Mouse (Mus musculus) CH12.LX (cell line): ENCODE measurements around the gene Syne1. TPM values are rescaled to one million over a fixed set of nuclear protein-coding genes. Genes with fewer than 3 reads are reported as not detected.

Experiments
- DNase-seq: peaks from one replicate; pipeline ENCODE4 v3.0.0-alpha.2; 2013; ENCODE audit errors: extremely low read depth
- H3K27ac ChIP-seq: 2 replicates; pipeline ENCODE4 v1.5.1; 2012; ENCODE audit warnings: low read depth, mild to moderate bottlenecking, control low read depth, moderate library complexity; ENCODE audit not compliant: insufficient read depth
- H3K27me3 ChIP-seq: replicated peaks from 2 replicates; pipeline ENCODE3; 2012; ENCODE audit warnings: inconsistent platforms
- H3K36me3 ChIP-seq, 2 experiments: replicated peaks in 1 of 2; 2 replicates each; pipeline versions ENCODE3 to v1.6.1; 2012; ENCODE audit warnings: inconsistent platforms in 1 of 2, low read length in 1 of 2, mild to moderate bottlenecking in 1 of 2, mixed read lengths in 1 of 2, moderate library complexity in 1 of 2; ENCODE audit not compliant: control insufficient read depth in 1 of 2, insufficient read depth in 1 of 2
- H3K4me1 ChIP-seq, 2 experiments: 2 replicates each; pipeline ENCODE4 v1.6.1; 2012; ENCODE audit warnings: inconsistent platforms in 1 of 2, moderate library complexity in 1 of 2; ENCODE audit not compliant: insufficient read depth in 2 of 2, control insufficient read depth in 1 of 2
- H3K4me2 ChIP-seq: 2 replicates; pipeline ENCODE4 v1.6.1; 2012; ENCODE audit warnings: low read depth, mild to moderate bottlenecking, control low read depth; ENCODE audit not compliant: poor library complexity, insufficient read depth, severe bottlenecking
- H3K4me3 ChIP-seq, 3 experiments: fragments of 150-350 bp in 1 of 3; sonication (generic) in 1 of 3; replicated peaks in 1 of 3; 2 replicates each; pipeline versions ENCODE3 to v1.5.1; 2011 to 2012; ENCODE audit warnings: low read depth in 2 of 3, low read length in 2 of 3, mild to moderate bottlenecking in 2 of 3, moderate library complexity in 2 of 3, control low read depth in 1 of 3, improper control_type of control experiment in 1 of 3, inconsistent platforms in 1 of 3, mixed read lengths in 1 of 3; ENCODE audit not compliant: poor library complexity in 1 of 3
- H3K79me2 ChIP-seq: replicated peaks from 2 replicates; pipeline ENCODE4 v1.6.1; 2012; ENCODE audit warnings: mild to moderate bottlenecking, moderate library complexity; ENCODE audit not compliant: control insufficient read depth, poor library complexity, insufficient read depth, severe bottlenecking; ENCODE audit errors: extremely low read depth
- H3K9ac ChIP-seq: 2 replicates; pipeline ENCODE4 v1.6.1; 2012; ENCODE audit warnings: low read depth, mild to moderate bottlenecking, control low read depth, moderate library complexity; ENCODE audit not compliant: insufficient read depth
- H3K9me3 ChIP-seq: replicated peaks from 2 replicates; pipeline ENCODE3; 2012; ENCODE audit warnings: low read length, inconsistent platforms, mixed read lengths
- BHLHE40 ChIP-seq: IDR thresholded peaks from 2 replicates; pipeline ENCODE4 v1.6.1; 2011; ENCODE audit warnings: mild to moderate bottlenecking, low read depth, low read length, improper control_type of control experiment
- CHD2 ChIP-seq: IDR thresholded peaks from 2 replicates; pipeline ENCODE4 v1.6.1; 2011; ENCODE audit warnings: low read length, improper control_type of control experiment
- E2F4 ChIP-seq: IDR thresholded peaks from 2 replicates; pipeline ENCODE4 v1.6.1; 2011; ENCODE audit warnings: low read depth, low read length, improper control_type of control experiment; ENCODE audit not compliant: insufficient replicate concordance
- ELF1 ChIP-seq: IDR thresholded peaks from 2 replicates; pipeline ENCODE4 v1.6.1; 2014; ENCODE audit warnings: low read depth, mild to moderate bottlenecking, inconsistent platforms, low read length, improper control_type of control experiment
- GABPA ChIP-seq: IDR thresholded peaks from 2 replicates; pipeline ENCODE4 v1.6.1; 2012; ENCODE audit warnings: low read depth, low read length, improper control_type of control experiment, inconsistent platforms; ENCODE audit not compliant: insufficient replicate concordance
- JUN ChIP-seq: IDR thresholded peaks from 2 replicates; pipeline ENCODE4 v1.6.1; 2011; ENCODE audit warnings: low read depth, mild to moderate bottlenecking, low read length, improper control_type of control experiment, moderate library complexity; ENCODE audit not compliant: insufficient read depth
- KAT2A ChIP-seq: IDR thresholded peaks from 2 replicates; pipeline ENCODE4 v1.6.1; 2012; ENCODE audit warnings: low read length, improper control_type of control experiment, inconsistent platforms; ENCODE audit not compliant: insufficient replicate concordance
- MAFK ChIP-seq: IDR thresholded peaks from 2 replicates; pipeline ENCODE4 v1.6.1; 2011; ENCODE audit warnings: low read length, improper control_type of control experiment; ENCODE audit not compliant: insufficient replicate concordance
- MAX ChIP-seq: IDR thresholded peaks from 2 replicates; pipeline ENCODE4 v1.6.1; 2011; ENCODE audit warnings: low read length, improper control_type of control experiment
- MAZ ChIP-seq: IDR thresholded peaks from 2 replicates; pipeline ENCODE4 v1.6.1; 2012; ENCODE audit warnings: low read depth, mild to moderate bottlenecking, inconsistent platforms, low read length, improper control_type of control experiment, moderate library complexity
- MEF2A ChIP-seq: IDR thresholded peaks from 2 replicates; pipeline ENCODE4 v1.6.1; 2014; ENCODE audit warnings: low read depth, mild to moderate bottlenecking, inconsistent platforms, low read length, improper control_type of control experiment, borderline replicate concordance
- MXI1 ChIP-seq: IDR thresholded peaks from 2 replicates; pipeline ENCODE4 v1.6.1; 2011; ENCODE audit warnings: mild to moderate bottlenecking, low read depth, low read length, improper control_type of control experiment
- MYC ChIP-seq: IDR thresholded peaks from 2 replicates; pipeline ENCODE4 v1.6.1; 2011; ENCODE audit warnings: low read depth, mild to moderate bottlenecking, improper control_type of control experiment, low read length
- NELFE ChIP-seq: IDR thresholded peaks from 2 replicates; pipeline ENCODE4 v1.6.1; 2011; ENCODE audit warnings: low read depth, low read length, improper control_type of control experiment
- NRF1 ChIP-seq: IDR thresholded peaks from 2 replicates; pipeline ENCODE4 v1.6.1; 2014; ENCODE audit warnings: low read depth, mild to moderate bottlenecking, inconsistent platforms, low read length, improper control_type of control experiment, moderate library complexity
- POLR2AphosphoS2 ChIP-seq: IDR thresholded peaks from 2 replicates; pipeline ENCODE4 v1.6.1; 2011; ENCODE audit warnings: low read depth, low read length, improper control_type of control experiment
- TBP ChIP-seq: conservative IDR thresholded peaks from 2 replicates; pipeline ENCODE4 v1.6.1; 2011; ENCODE audit warnings: low read depth, low read length, improper control_type of control experiment
- UBTF ChIP-seq: IDR thresholded peaks from 2 replicates; pipeline ENCODE4 v1.6.1; 2012; ENCODE audit warnings: low read depth, mild to moderate bottlenecking, inconsistent platforms, low read length, improper control_type of control experiment, moderate library complexity
- ZC3H11A ChIP-seq: IDR thresholded peaks from 2 replicates; pipeline ENCODE4 v1.6.1; 2012; ENCODE audit warnings: low read depth, mild to moderate bottlenecking, inconsistent platforms, low read length, improper control_type of control experiment
- ZKSCAN1 ChIP-seq: IDR thresholded peaks from 2 replicates; pipeline ENCODE4 v1.6.1; 2012; ENCODE audit warnings: low read depth, inconsistent platforms, low read length, improper control_type of control experiment, borderline replicate concordance
- ZMIZ1 ChIP-seq: IDR thresholded peaks from 2 replicates; pipeline ENCODE4 v1.6.1; 2012; ENCODE audit warnings: low read depth, mild to moderate bottlenecking, inconsistent platforms, low read length, improper control_type of control experiment
- dilution Hi-C: fragments of 300-500 bp; cut with MboI; formaldehyde crosslinking; loops from 2 replicates; pipeline ENCODE4 v1.14.3; 2020; ENCODE audit warnings: low sequenced_read_pairs; ENCODE audit not compliant: extremely low pct_unique_long_range_greater_than_20kb, extremely low pct_ligation_motif_present
- in situ Hi-C: fragments of 300-500 bp; cut with MboI; formaldehyde crosslinking; loops from 3 replicates; pipeline ENCODE4 v1.14.3; 2019; ENCODE audit warnings: low sequenced_read_pairs, low pct_ligation_motif_present, low pct_unique_long_range_greater_than_20kb, mixed read lengths
- polyA plus RNA-seq: library from polyadenylated mRNA; unstranded; fragments of >175 nt; gene quantifications from 2 replicates; pipeline ENCODE4 v1.2.1, GENCODE M21; 2012; ENCODE audit warnings: low read depth; ENCODE audit not compliant: insufficient read length
- total RNA-seq, 2 experiments: library from RNA; depleted of rRNA; stranded (reverse); fragments of 300-350 nt in 1 of 2; fragments of >200 nt in 1 of 2; gene quantifications; 2 replicates each; pipeline ENCODE4 v1.2.3; 2012 to 2014

Syne1 gene
- total and polyA plus RNA-seq, 3 experiments, result 3.1 to 7.6 (median 3.6) TPM

DNA sequence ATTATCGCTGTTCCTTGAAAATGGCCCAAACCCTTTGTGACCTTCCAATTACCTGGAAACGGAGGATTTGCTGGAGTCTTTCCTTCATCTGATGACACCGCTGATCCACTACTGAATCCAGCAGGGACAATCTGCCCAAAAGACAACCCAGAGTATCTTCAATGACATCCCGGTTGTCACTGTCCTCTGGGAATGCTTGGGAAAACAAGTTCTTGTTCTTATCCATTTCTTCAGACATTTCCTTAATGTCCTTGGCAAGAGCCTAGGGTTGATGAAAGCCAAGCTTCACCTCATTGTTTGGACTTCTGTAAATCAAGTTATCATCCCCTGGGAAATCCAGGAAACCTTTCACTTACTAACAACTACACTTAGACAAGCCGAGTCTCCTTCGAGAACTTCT lies 398.2 kb downstream of the Syne1 start:
- H3K4me1 ChIP-seq, result no peaks in the 10 kb centered on the region
- dilution Hi-C loops, result no loop called here
- no peak for DNase-seq
- H3K9ac ChIP-seq, result no peak overlapping the region
- no peak for TF ChIP-seq MEF2A
- no peak for TF ChIP-seq BHLHE40
- no peak for TF ChIP-seq MXI1
- no peak overlapping the region for H3K4me3 ChIP-seq
- H3K27ac ChIP-seq, result no peak overlapping the region
- in situ Hi-C loops, result loop anchor here (25.0 kb wide), 2 partner anchors 541 to 741 kb away; partner anchors contain the start of gene Esr1
- no peaks in the 10 kb centered on the region for H3K79me2 ChIP-seq
- no peak overlapping the region for H3K4me2 ChIP-seq
- no peaks in the 10 kb centered on the region for H3K27me3 ChIP-seq
- no peaks in the 10 kb centered on the region for H3K9me3 ChIP-seq
- H3K36me3 ChIP-seq, result peaks cover 0 to 21% of the 10 kb centered on the region in 2 experiments

DNA sequence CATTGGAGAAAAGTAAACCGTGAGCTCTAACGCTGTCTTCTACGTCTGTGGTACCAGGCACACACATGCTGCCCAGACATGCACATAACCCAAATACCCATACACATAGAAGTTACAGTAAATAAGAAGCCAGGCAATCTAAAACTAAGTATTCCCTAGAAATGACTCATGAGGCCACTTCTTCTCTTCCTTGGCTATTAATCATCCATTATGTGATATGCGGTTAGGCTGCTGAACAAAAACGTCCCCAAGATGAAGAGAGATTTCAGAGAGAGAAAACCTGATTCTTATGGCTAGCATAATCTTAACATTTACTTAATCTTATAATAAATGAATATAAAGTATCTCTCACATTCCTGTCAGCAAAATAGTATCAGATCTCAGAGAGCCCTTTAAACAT lies 409.8 kb downstream of the Syne1 start:
- dilution Hi-C loops, result no loop called here
- no peak overlapping the region for H3K4me3 ChIP-seq
- H3K9me3 ChIP-seq, result no peaks in the 10 kb centered on the region
- H3K4me1 ChIP-seq, result no peaks in the 10 kb centered on the region
- H3K79me2 ChIP-seq, result no peaks in the 10 kb centered on the region
- H3K9ac ChIP-seq, result no peak overlapping the region
- no peak overlapping the region for H3K4me2 ChIP-seq
- no peak for DNase-seq
- TF ChIP-seq ZC3H11A (no peak), MAX (no peak), BHLHE40 (no peak), E2F4 (no peak), NELFE (no peak)
- peaks cover 0 to 30% of the 10 kb centered on the region in 2 experiments for H3K36me3 ChIP-seq
- in situ Hi-C loops, result no loop called here
- no peaks in the 10 kb centered on the region for H3K27me3 ChIP-seq
- no peak overlapping the region for H3K27ac ChIP-seq

GRCm38 (mm10) chr10:5139932-5140264 lies 411.4 kb downstream of the Syne1 start:
- no peaks in the 10 kb centered on the region for H3K4me1 ChIP-seq
- in situ Hi-C loops (no loop called here), dilution Hi-C loops (no loop called here)
- no peak overlapping the region for H3K4me3 ChIP-seq
- peaks cover 0 to 25% of the 10 kb centered on the region in 2 experiments for H3K36me3 ChIP-seq
- no peaks in the 10 kb centered on the region for H3K9me3 ChIP-seq
- no peak overlapping the region for H3K27ac ChIP-seq
- H3K79me2 ChIP-seq, result no peaks in the 10 kb centered on the region
- no peaks in the 10 kb centered on the region for H3K27me3 ChIP-seq
- no peak overlapping the region for H3K4me2 ChIP-seq
- H3K9ac ChIP-seq, result no peak overlapping the region
- DNase-seq, result no peak
- TF ChIP-seq CHD2, result no peak
- no peak for TF ChIP-seq ZC3H11A
- TF ChIP-seq MXI1, result no peak
- no peak for TF ChIP-seq MAFK
- no peak for TF ChIP-seq JUN
- no peak for TF ChIP-seq POLR2AphosphoS2
- TF ChIP-seq NRF1, result no peak
- no peak for TF ChIP-seq ELF1
- no peak for TF ChIP-seq GABPA
- no peak for TF ChIP-seq MYC
- no peak for TF ChIP-seq KAT2A
- no peak for TF ChIP-seq MAX
- no peak for TF ChIP-seq BHLHE40
- TF ChIP-seq TBP, result no peak
- no peak for TF ChIP-seq ZMIZ1
- TF ChIP-seq ZKSCAN1, result no peak
- TF ChIP-seq MAZ, result no peak
- TF ChIP-seq UBTF, result no peak
- TF ChIP-seq, all 38 proteins: peak for 0
